11 mouse cellular contexts compared by ENCODE assay signal in the genomic region with DNA sequence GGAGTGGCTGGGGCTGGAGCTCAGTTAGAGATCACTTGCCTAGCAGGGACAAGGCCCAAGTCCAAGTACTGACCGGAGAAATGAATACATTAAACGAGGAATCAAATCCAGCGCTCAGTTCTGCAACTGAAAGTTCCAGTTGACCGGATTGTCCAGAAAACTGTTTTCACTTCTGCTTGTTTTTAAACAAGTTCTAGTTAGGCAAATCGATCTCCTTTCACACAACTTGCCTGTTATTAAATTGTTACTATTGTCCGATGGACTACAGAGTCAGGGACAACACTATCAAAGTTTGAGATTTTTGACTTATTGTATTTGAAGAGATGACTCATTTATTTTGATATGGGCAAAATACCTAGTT. TPM values are rescaled to one million over a fixed set of nuclear protein-coding genes. Genes with fewer than 3 reads are reported as not detected.
DNase-seq lines count a peak whose midpoint lies in the region; ATAC-seq and TF ChIP-seq lines count a peak whose summit lies in the region.
"Had no signal": no experiment of that assay in that cellular context is flagged by ENCODE, and none has a peak within 500 bp of the region (broad histone marks: within the 10 kb centered on the region; RNA-seq: fewer than 3 reads in every experiment).

No protein-coding gene starts in this region.

- no peak overlapping the region for H3K27ac ChIP-seq in heart, embryonic 11.5 days (ENCODE audit: low read depth, low read length)
- H3K27ac ChIP-seq in spleen, adult 2 months (ENCODE audit: insufficient read depth, low read length) = peak overlapping the region; percentile 66
- no peak overlapping the region for H3K27ac ChIP-seq in limb, embryonic 12.5 days
- H3K27ac ChIP-seq in stomach, embryonic 15.5 days = no peak overlapping the region
- H3K27ac ChIP-seq: limb, embryonic 15.5 days had no signal

- H3K27me3 ChIP-seq in heart, embryonic 11.5 days (ENCODE audit: control insufficient read depth, insufficient read depth, low read length) = peaks cover 18% of the 10 kb centered on the region
- H3K27me3 ChIP-seq in spleen, adult 2 months (ENCODE audit: control insufficient read depth, insufficient read depth, low read length) = no peaks in the 10 kb centered on the region; the same call in 1 of the 2 replicates
- H3K27me3 ChIP-seq in limb, embryonic 12.5 days = peaks cover 34% of the 10 kb centered on the region
- H3K27me3 ChIP-seq in stomach, embryonic 15.5 days (replicated peaks) = peaks cover 4% of the 10 kb centered on the region; the same call in 1 of the 2 replicates

- ATAC-seq in heart, embryonic 11.5 days (replicated peaks; ENCODE audit: insufficient number of reproducible peaks, low FRiP score, low TSS enrichment) = no peak
- ATAC-seq in limb, embryonic 12.5 days (ENCODE audit: insufficient number of reproducible peaks, insufficient read depth, low FRiP score, low TSS enrichment, low read depth) = no peak
- no peak for ATAC-seq in stomach, embryonic 15.5 days (ENCODE audit: insufficient read depth, low FRiP score, low read depth)

- no peak overlapping the region for H3K4me3 ChIP-seq in heart, embryonic 11.5 days (ENCODE audit: low read depth, low read length)
- no peak overlapping the region for H3K4me3 ChIP-seq in spleen, adult 2 months (ENCODE audit: extremely low read depth, insufficient read depth, insufficient read length)
- H3K4me3 ChIP-seq in limb, embryonic 12.5 days (replicated peaks) = peak overlapping the region; percentile 29; the same call in 1 of the 2 replicates
- no peak overlapping the region for H3K4me3 ChIP-seq in stomach, embryonic 15.5 days (replicated peaks)

- H3K9me3 ChIP-seq in heart, embryonic 11.5 days (replicated peaks; ENCODE audit: control insufficient read depth, low read length) = no peaks in the 10 kb centered on the region
- no peaks in the 10 kb centered on the region for H3K9me3 ChIP-seq in limb, embryonic 12.5 days
- H3K9me3 ChIP-seq in stomach, embryonic 15.5 days = no peaks in the 10 kb centered on the region
- H3K9me3 ChIP-seq: limb, embryonic 15.5 days had no signal

- H3K9ac ChIP-seq in heart, embryonic 11.5 days (ENCODE audit: low read depth, low read length) = peak overlapping the region; percentile 66
- no peak overlapping the region; the same call in 1 of the 2 replicates for H3K9ac ChIP-seq in limb, embryonic 12.5 days (replicated peaks)
- H3K9ac ChIP-seq in stomach, embryonic 15.5 days = no peak overlapping the region

- no peak for TF ChIP-seq CTCF in spleen, adult 2 months (IDR thresholded peaks at IDR 0.05; ENCODE audit: extremely low read depth, insufficient read depth, insufficient read length, insufficient replicate concordance)

- H3K36me3 ChIP-seq in heart, embryonic 11.5 days (ENCODE audit: control insufficient read depth, insufficient read depth, low read length) = no peaks in the 10 kb centered on the region
- H3K36me3 ChIP-seq in spleen, adult 2 months (ENCODE audit: control insufficient read depth, insufficient read depth, low read length) = peaks cover 6% of the 10 kb centered on the region
- no peaks in the 10 kb centered on the region for H3K36me3 ChIP-seq in limb, embryonic 12.5 days
- no peaks in the 10 kb centered on the region for H3K36me3 ChIP-seq in stomach, embryonic 15.5 days
- H3K36me3 ChIP-seq: limb, embryonic 15.5 days had no signal

- intact Hi-C loops in heart, postnatal 10 days (cut with DNase I) = no loop called here

- TF ChIP-seq POLR2A in spleen, adult 2 months (IDR thresholded peaks at IDR 0.05; ENCODE audit: low read depth, low read length) = no peak

- no peak for DNase-seq in heart, postnatal 10 days
- no peak for DNase-seq in spleen, adult 2 months (ENCODE audit: low read depth in 1 of 2, low spot score in 2 of 2)
- no peak for DNase-seq in spleen, postnatal 10 days (ENCODE audit: low spot score in 2 of 2)
- no peak for DNase-seq in ovary, adult 18-20 months (ENCODE audit: low spot score)
- DNase-seq in layer of hippocampus, adult 9-10 months (ENCODE audit: low spot score) = no peak
- DNase-seq: cerebellum, adult 9-10 months had no signal

- 74% methylated on average over 6 of the region's 6 CpGs for WGBS in heart, embryonic 11.5 days (ENCODE audit: insufficient replicate concordance)
- 46% methylated on average over 6 of the region's 6 CpGs for WGBS in spleen, adult 2 months
- WGBS in limb, embryonic 12.5 days = 78% methylated on average over 6 of the region's 6 CpGs
- WGBS in stomach, embryonic 15.5 days = 76% methylated on average over 6 of the region's 6 CpGs

- H3K4me2 ChIP-seq in heart, embryonic 11.5 days = peak overlapping the region; percentile 55
- H3K4me2 ChIP-seq in limb, embryonic 12.5 days = peak overlapping the region; percentile 56
- H3K4me2 ChIP-seq in stomach, embryonic 15.5 days = peak overlapping the region; percentile 54; the same call in 1 of the 2 replicates

- H3K4me1 ChIP-seq in heart, embryonic 11.5 days (ENCODE audit: control insufficient read depth, insufficient read depth, low read length) = peaks cover 11% of the 10 kb centered on the region
- peaks cover 28% of the 10 kb centered on the region for H3K4me1 ChIP-seq in spleen, adult 2 months (ENCODE audit: control insufficient read depth, insufficient read depth, insufficient read length)
- peaks cover 9% of the 10 kb centered on the region for H3K4me1 ChIP-seq in limb, embryonic 12.5 days (replicated peaks)
- H3K4me1 ChIP-seq in stomach, embryonic 15.5 days = peaks cover 6% of the 10 kb centered on the region

RNA-seq across cellular contexts. Expression of gene Slc6a16, which starts 0.5 kb away (rescaled TPM):
- polyA plus RNA-seq in heart, embryonic 11.5 days (2014; fragmentation: Nextera tagmentation; extraction: Ambion mirVana) = 0.32 and 0.47 TPM in 2 replicates
- not detected for total RNA-seq in heart, postnatal 10 days (2021)
- not detected in 2 replicates for polyA plus RNA-seq in spleen, adult 2 months (2012; rRNA removed)
- polyA plus RNA-seq in limb, embryonic 12.5 days (2016; fragmentation: Nextera tagmentation; extraction: Ambion mirVana) = 0.18 and 0.42 TPM in 2 replicates
- not detected in 2 replicates for polyA plus RNA-seq in stomach, embryonic 15.5 days (2015; fragmentation: Nextera tagmentation; extraction: Ambion mirVana)
- total RNA-seq: heart, postnatal 25 days had no signal
- polyA plus RNA-seq: limb, embryonic 15.5 days had no signal

RNA-seq across cellular contexts. Expression of gene Cd37, which starts 2.5 kb away (rescaled TPM):
- polyA plus RNA-seq in heart, embryonic 11.5 days (2014; fragmentation: Nextera tagmentation; extraction: Ambion mirVana) = 2.1 and 2.2 TPM in 2 replicates
- total RNA-seq in heart, postnatal 10 days (2021) = 1 to 10 TPM; 3.0 to 4.0 TPM
- polyA plus RNA-seq in spleen, adult 2 months (2012; rRNA removed) = 1,116 and 1,582 TPM in 2 replicates
- polyA plus RNA-seq in limb, embryonic 12.5 days (2016; fragmentation: Nextera tagmentation; extraction: Ambion mirVana) = 1.6 TPM in 2 replicates
- 4.2 and 7.1 TPM in 2 replicates for polyA plus RNA-seq in stomach, embryonic 15.5 days (2015; fragmentation: Nextera tagmentation; extraction: Ambion mirVana)

RNA-seq across cellular contexts. Expression of gene Tead2, which starts 25.8 kb away (rescaled TPM):
- polyA plus RNA-seq in heart, embryonic 11.5 days (2014; fragmentation: Nextera tagmentation; extraction: Ambion mirVana) = 129 and 131 TPM in 2 replicates
- total RNA-seq in heart, postnatal 10 days (2021) = 10 to 100 TPM; 27.5 to 32.3 TPM
- polyA plus RNA-seq in spleen, adult 2 months (2012; rRNA removed) = 10.6 and 12.1 TPM in 2 replicates
- polyA plus RNA-seq in limb, embryonic 12.5 days (2016; fragmentation: Nextera tagmentation; extraction: Ambion mirVana) = 316 and 326 TPM in 2 replicates
- 123 and 141 TPM in 2 replicates for polyA plus RNA-seq in stomach, embryonic 15.5 days (2015; fragmentation: Nextera tagmentation; extraction: Ambion mirVana)

RNA-seq across cellular contexts. Expression of gene Dkkl1, which starts 29.4 kb away (rescaled TPM):
- 1.9 and 2.4 TPM in 2 replicates for polyA plus RNA-seq in heart, embryonic 11.5 days (2014; fragmentation: Nextera tagmentation; extraction: Ambion mirVana)
- total RNA-seq in heart, postnatal 10 days (2021) = not detected
- 2.1 and 2.8 TPM in 2 replicates for polyA plus RNA-seq in spleen, adult 2 months (2012; rRNA removed)
- polyA plus RNA-seq in limb, embryonic 12.5 days (2016; fragmentation: Nextera tagmentation; extraction: Ambion mirVana) = 0.80 and 1.2 TPM in 2 replicates
- 1.1 and 1.4 TPM in 2 replicates for polyA plus RNA-seq in stomach, embryonic 15.5 days (2015; fragmentation: Nextera tagmentation; extraction: Ambion mirVana)
- total RNA-seq: heart, postnatal 25 days had no signal

RNA-seq across cellular contexts. Expression of gene Slc6a21, which starts 35.9 kb away (rescaled TPM):
- not detected in 2 replicates for polyA plus RNA-seq in heart, embryonic 11.5 days (2014; fragmentation: Nextera tagmentation; extraction: Ambion mirVana)
- total RNA-seq in heart, postnatal 10 days (2021) = not detected
- 0.27 and 0.43 TPM in 2 replicates for polyA plus RNA-seq in spleen, adult 2 months (2012; rRNA removed)
- polyA plus RNA-seq in limb, embryonic 12.5 days (2016; fragmentation: Nextera tagmentation; extraction: Ambion mirVana) = not detected in 2 replicates
- not detected in 2 replicates for polyA plus RNA-seq in stomach, embryonic 15.5 days (2015; fragmentation: Nextera tagmentation; extraction: Ambion mirVana)
- total RNA-seq: heart, postnatal 25 days had no signal
- polyA plus RNA-seq: limb, embryonic 15.5 days had no signal

Comparison
In these comparisons a context has a peak if more than half of its experiments do, and no peak if none do; other contexts are left out.
1. RNA of gene Cd37, which starts 2.5 kb away (polyA plus RNA-seq): 1,116 to 1,582 TPM in spleen, adult 2 months; 4.2 to 7.1 TPM in stomach, embryonic 15.5 days, 2.1 to 2.2 TPM in heart, embryonic 11.5 days and 1.6 TPM in limb, embryonic 12.5 days; every median in the first group is over 100 times any median in the second.
2. Peak in every context shown above with its lines, with median percentiles within 50 percentile points of each other: H3K4me2 ChIP-seq.